Mouse (Mus musculus) hindbrain, embryonic 13.5 days (tissue): ENCODE measurements around the gene Tmem132d. TPM values are rescaled to one million over a fixed set of nuclear protein-coding genes. Genes with fewer than 3 reads are reported as not detected.

Experiments used
- ATAC-seq: fragments of 200-750 bp; cut with Nextera tagmentation; 2 replicates; pipeline ENCODE4 v1.8.0; 2017; ENCODE audit warnings: moderate TSS enrichment; ENCODE audit not compliant: low FRiP score
- H3K27ac ChIP-seq: fragments of 300-500 bp; sonication (generic); 2 replicates; pipeline ENCODE4 v1.5.1; 2015; ENCODE audit warnings: inconsistent platforms, mild to moderate bottlenecking, moderate library complexity
- H3K27me3 ChIP-seq: fragments of 300-500 bp; sonication (generic); 2 replicates; pipeline ENCODE4 v1.6.1; 2015; ENCODE audit warnings: mild to moderate bottlenecking, inconsistent platforms
- H3K36me3 ChIP-seq: fragments of 300-500 bp; sonication (generic); 2 replicates; pipeline ENCODE4 v1.6.1; 2015; ENCODE audit warnings: mild to moderate bottlenecking, inconsistent platforms
- H3K4me1 ChIP-seq: fragments of 300-500 bp; sonication (generic); replicated peaks from 2 replicates; pipeline ENCODE4 v1.6.1; 2015; ENCODE audit warnings: inconsistent platforms
- H3K4me2 ChIP-seq: fragments of 300-500 bp; sonication (generic); 2 replicates; pipeline ENCODE4 v1.6.1; 2015; ENCODE audit warnings: inconsistent platforms, mild to moderate bottlenecking, moderate library complexity
- H3K4me3 ChIP-seq: fragments of 300-500 bp; sonication (generic); 2 replicates; pipeline ENCODE4 v1.5.1; 2015; ENCODE audit warnings: mild to moderate bottlenecking, inconsistent platforms
- H3K9ac ChIP-seq: fragments of 300-500 bp; sonication (generic); 2 replicates; pipeline ENCODE4 v1.6.1; 2015; ENCODE audit warnings: mild to moderate bottlenecking, inconsistent platforms
- H3K9me3 ChIP-seq: fragments of 300-500 bp; sonication (generic); 2 replicates; pipeline ENCODE4 v1.6.1; 2016; ENCODE audit warnings: inconsistent platforms
- WGBS: fragments of 180-500 bp; shearing (Covaris S2); methylation state at CpG from one replicate; pipeline ENCODE4 v1.1.7; 2015; 5-methylcytosine and 5-hydroxymethylcytosine counted together
- polyA plus RNA-seq: library from polyadenylated mRNA; unstranded; fragments of >200 nt; fragmentation: Nextera tagmentation; extraction: Ambion mirVana; gene quantifications from 2 replicates; pipeline ENCODE4 v1.2.1, GENCODE M21; 2015

The Tmem132d gene
- polyA plus RNA-seq, 1 experiment from 2014 or later = 2.8 TPM

- no peak for ATAC-seq
- Histone ChIP-seq H3K27ac (no peak overlapping the region), H3K9ac (no peak overlapping the region), H3K9me3 (no peaks in the 10 kb centered on the region), H3K4me1 (no peaks in the 10 kb centered on the region), H3K36me3 (no peaks in the 10 kb centered on the region), H3K4me3 (no peak overlapping the region), H3K4me2 (no peak overlapping the region), H3K27me3 (no peaks in the 10 kb centered on the region)
- 88% methylated on average over 3 of the region's 3 CpGs for WGBS
Measured at GRCm38 (mm10) chr5:128404223-128404622, 28.7 kb downstream of the Tmem132d start.

- no peak for ATAC-seq
- WGBS = 83% methylated on average over 3 of the region's 3 CpGs
- H3K27ac ChIP-seq = no peak overlapping the region
- peaks cover 6% of the 10 kb centered on the region; the same call in 1 of the 2 replicates for H3K9me3 ChIP-seq
- no peak overlapping the region for H3K4me3 ChIP-seq
- no peak overlapping the region for H3K9ac ChIP-seq
- no peaks in the 10 kb centered on the region for H3K27me3 ChIP-seq
- H3K4me2 ChIP-seq = no peak overlapping the region
- no peaks in the 10 kb centered on the region for H3K36me3 ChIP-seq
- peaks cover 9% of the 10 kb centered on the region for H3K4me1 ChIP-seq
Measured at GRCm38 (mm10) chr5:128392372-128392771, 40.5 kb downstream of the Tmem132d start.

GRCm38 (mm10) chr5:128389665-128390064 lies 43.2 kb downstream of the Tmem132d start:
- Histone ChIP-seq H3K9me3 (no peaks in the 10 kb centered on the region), H3K9ac (no peak overlapping the region), H3K36me3 (no peaks in the 10 kb centered on the region), H3K4me3 (no peak overlapping the region), H3K4me2 (no peak overlapping the region), H3K27me3 (no peaks in the 10 kb centered on the region), H3K4me1 (peaks cover 9% of the 10 kb centered on the region), H3K27ac (no peak overlapping the region)
- ATAC-seq = no peak
- WGBS = 60% methylated on average over 4 of the region's 4 CpGs

GRCm38 (mm10) chr5:128388358-128389141 lies 44.3 kb downstream of the Tmem132d start:
- no peaks in the 10 kb centered on the region for H3K36me3 ChIP-seq
- no peak overlapping the region for H3K4me2 ChIP-seq
- no peak overlapping the region for H3K27ac ChIP-seq
- no peak for ATAC-seq
- H3K9me3 ChIP-seq = no peaks in the 10 kb centered on the region
- H3K4me1 ChIP-seq = peaks cover 9% of the 10 kb centered on the region
- H3K9ac ChIP-seq = no peak overlapping the region
- no peaks in the 10 kb centered on the region for H3K27me3 ChIP-seq
- H3K4me3 ChIP-seq = no peak overlapping the region
- WGBS = 35% methylated on average over 7 of the region's 7 CpGs

- Histone ChIP-seq H3K27me3 (no peaks in the 10 kb centered on the region), H3K9ac (no peak overlapping the region), H3K9me3 (no peaks in the 10 kb centered on the region), H3K36me3 (no peaks in the 10 kb centered on the region), H3K4me1 (no peaks in the 10 kb centered on the region), H3K27ac (no peak overlapping the region), H3K4me2 (no peak overlapping the region), H3K4me3 (no peak overlapping the region)
- ATAC-seq = no peak
- 93% methylated on average over 3 of the region's 3 CpGs for WGBS
Measured at GRCm38 (mm10) chr5:128369814-128370213, 63.1 kb downstream of the Tmem132d start.

GRCm38 (mm10) chr5:128369111-128369510 lies 63.8 kb downstream of the Tmem132d start:
- no peaks in the 10 kb centered on the region for H3K36me3 ChIP-seq
- ATAC-seq = no peak

GRCm38 (mm10) chr5:128365261-128365985 lies 67.5 kb downstream of the Tmem132d start:
- Histone ChIP-seq H3K9ac (no peak overlapping the region), H3K9me3 (no peaks in the 10 kb centered on the region), H3K4me2 (no peak overlapping the region), H3K27ac (no peak overlapping the region), H3K4me1 (no peaks in the 10 kb centered on the region), H3K27me3 (no peaks in the 10 kb centered on the region), H3K36me3 (no peaks in the 10 kb centered on the region), H3K4me3 (no peak overlapping the region)
- WGBS = 87% methylated on average over 2 of the region's 3 CpGs
- ATAC-seq = no peak

More at GRCm38 (mm10) chr5:128369111-128369510, 63.8 kb downstream of the Tmem132d start:
- no peaks in the 10 kb centered on the region for H3K27me3 ChIP-seq
- H3K4me2 ChIP-seq = no peak overlapping the region
- no peak overlapping the region for H3K4me3 ChIP-seq
- H3K9ac ChIP-seq = no peak overlapping the region
- no peaks in the 10 kb centered on the region for H3K9me3 ChIP-seq
- 83% methylated on average over 7 of the region's 7 CpGs for WGBS
- no peaks in the 10 kb centered on the region for H3K4me1 ChIP-seq
- H3K27ac ChIP-seq = no peak overlapping the region

- Histone ChIP-seq H3K27me3 (no peaks in the 10 kb centered on the region), H3K9me3 (no peaks in the 10 kb centered on the region), H3K4me1 (no peaks in the 10 kb centered on the region), H3K36me3 (no peaks in the 10 kb centered on the region), H3K4me3 (no peak overlapping the region), H3K27ac (no peak overlapping the region), H3K9ac (no peak overlapping the region), H3K4me2 (no peak overlapping the region)
- ATAC-seq = no peak
- WGBS = 62% methylated on average over 23 of the region's 23 CpGs
Measured at GRCm38 (mm10) chr5:128360946-128361675, 71.8 kb downstream of the Tmem132d start.

GRCm38 (mm10) chr5:128348835-128349234 lies 84.0 kb downstream of the Tmem132d start:
- H3K27ac ChIP-seq = no peak overlapping the region
- 44% methylated on average over 2 of the region's 2 CpGs for WGBS
- no peak for ATAC-seq

GRCm38 (mm10) chr5:128336841-128337240 lies 96.0 kb downstream of the Tmem132d start:
- Histone ChIP-seq H3K36me3 (no peaks in the 10 kb centered on the region), H3K9ac (no peak overlapping the region), H3K4me2 (no peak overlapping the region), H3K27ac (no peak overlapping the region), H3K4me3 (no peak overlapping the region), H3K9me3 (no peaks in the 10 kb centered on the region; the same call in 1 of the 2 replicates), H3K27me3 (no peaks in the 10 kb centered on the region), H3K4me1 (peaks cover 8% of the 10 kb centered on the region)
- 71% methylated on average over 7 of the region's 7 CpGs for WGBS
- no peak for ATAC-seq

More at GRCm38 (mm10) chr5:128348835-128349234, 84.0 kb downstream of the Tmem132d start:
- no peaks in the 10 kb centered on the region for H3K36me3 ChIP-seq
- no peak overlapping the region for H3K4me3 ChIP-seq
- H3K4me1 ChIP-seq = no peaks in the 10 kb centered on the region
- H3K9ac ChIP-seq = no peak overlapping the region
- H3K9me3 ChIP-seq = no peaks in the 10 kb centered on the region
- no peaks in the 10 kb centered on the region for H3K27me3 ChIP-seq
- no peak overlapping the region for H3K4me2 ChIP-seq

- ATAC-seq = no peak
- H3K9me3 ChIP-seq = no peaks in the 10 kb centered on the region
- H3K4me2 ChIP-seq = no peak overlapping the region
- H3K27me3 ChIP-seq = no peaks in the 10 kb centered on the region
- H3K4me1 ChIP-seq = peaks cover 8% of the 10 kb centered on the region; the same call in 1 of the 2 replicates
- no peak overlapping the region for H3K27ac ChIP-seq
- no peaks in the 10 kb centered on the region for H3K36me3 ChIP-seq
- no peak overlapping the region for H3K9ac ChIP-seq
- 85% methylated on average over 7 of the region's 7 CpGs for WGBS
- H3K4me3 ChIP-seq = no peak overlapping the region
Measured at GRCm38 (mm10) chr5:128332766-128333165, 100.1 kb downstream of the Tmem132d start.

GRCm38 (mm10) chr5:128330351-128330750 lies 102.5 kb downstream of the Tmem132d start:
- no peak for ATAC-seq
- 86% methylated on average over 8 of the region's 8 CpGs for WGBS

More at GRCm38 (mm10) chr5:128330351-128330750, 102.5 kb downstream of the Tmem132d start:
- Histone ChIP-seq H3K9ac (no peak overlapping the region), H3K4me1 (peaks cover 8% of the 10 kb centered on the region; the same call in 1 of the 2 replicates), H3K4me3 (no peak overlapping the region), H3K9me3 (no peaks in the 10 kb centered on the region), H3K27ac (no peak overlapping the region), H3K4me2 (no peak overlapping the region), H3K27me3 (no peaks in the 10 kb centered on the region), H3K36me3 (no peaks in the 10 kb centered on the region)
